Mouse (Mus musculus) small intestine, adult 2 months (tissue): ENCODE results near the gene Cavin4. TPM values are rescaled to one million over a fixed set of nuclear protein-coding genes. Genes with fewer than 3 reads are reported as not detected.

Source experiments
- H3K27ac ChIP-seq: fragments of 200-500 bp; 2 replicates; pipeline ENCODE4 v1.5.1; 2012; ENCODE audit warnings: low read depth, low read length, control low read depth, inconsistent platforms; ENCODE audit not compliant: insufficient read depth
- H3K27me3 ChIP-seq: fragments of 200-500 bp; 2 replicates; pipeline ENCODE4 v1.6.1; 2012; ENCODE audit warnings: mild to moderate bottlenecking, moderate library complexity, low read length, inconsistent platforms; ENCODE audit not compliant: control insufficient read depth, insufficient read depth
- H3K36me3 ChIP-seq: fragments of 200-500 bp; 2 replicates; pipeline ENCODE4 v1.6.1; 2012; ENCODE audit warnings: mild to moderate bottlenecking, low read length, control low read depth, inconsistent platforms; ENCODE audit not compliant: control insufficient read depth, insufficient read depth
- H3K4me1 ChIP-seq: fragments of 200-500 bp; 2 replicates; pipeline ENCODE4 v1.6.1; 2012; ENCODE audit warnings: low read length, inconsistent platforms, mixed read lengths; ENCODE audit not compliant: control insufficient read depth, insufficient read depth, insufficient read length
- H3K4me3 ChIP-seq: fragments of 200-500 bp; 2 replicates; pipeline ENCODE4 v1.5.1; 2012; ENCODE audit warnings: low read depth, mild to moderate bottlenecking, control low read depth, inconsistent platforms, low read length, moderate library complexity
- CTCF ChIP-seq: fragments of 200-500 bp; IDR thresholded peaks from 2 replicates; pipeline ENCODE4 v1.5.1; 2012; ENCODE audit warnings: low read depth, mild to moderate bottlenecking, control low read depth, inconsistent platforms, low read length, moderate library complexity, mixed read lengths; ENCODE audit not compliant: insufficient replicate concordance, insufficient read length; ENCODE audit errors: extremely low read depth
- POLR2A ChIP-seq: fragments of 200-500 bp; IDR thresholded peaks from 2 replicates; pipeline ENCODE4 v1.6.1; 2012; ENCODE audit warnings: low read depth, mild to moderate bottlenecking, control low read depth, inconsistent platforms, low read length, moderate library complexity
- WGBS: fragments of 180-500 bp; shearing (Covaris S2); methylation state at CpG from one replicate; pipeline ENCODE4 v1.1.7; 2018; 5-methylcytosine and 5-hydroxymethylcytosine counted together
- polyA plus RNA-seq: library from polyadenylated mRNA; depleted of rRNA; stranded (reverse); fragments of >200 nt; gene quantifications from 2 replicates; pipeline ENCODE4 v1.2.3, GENCODE M21; 2012

The Cavin4 gene
- polyA plus RNA-seq, 1 experiment: not detected

DNA sequence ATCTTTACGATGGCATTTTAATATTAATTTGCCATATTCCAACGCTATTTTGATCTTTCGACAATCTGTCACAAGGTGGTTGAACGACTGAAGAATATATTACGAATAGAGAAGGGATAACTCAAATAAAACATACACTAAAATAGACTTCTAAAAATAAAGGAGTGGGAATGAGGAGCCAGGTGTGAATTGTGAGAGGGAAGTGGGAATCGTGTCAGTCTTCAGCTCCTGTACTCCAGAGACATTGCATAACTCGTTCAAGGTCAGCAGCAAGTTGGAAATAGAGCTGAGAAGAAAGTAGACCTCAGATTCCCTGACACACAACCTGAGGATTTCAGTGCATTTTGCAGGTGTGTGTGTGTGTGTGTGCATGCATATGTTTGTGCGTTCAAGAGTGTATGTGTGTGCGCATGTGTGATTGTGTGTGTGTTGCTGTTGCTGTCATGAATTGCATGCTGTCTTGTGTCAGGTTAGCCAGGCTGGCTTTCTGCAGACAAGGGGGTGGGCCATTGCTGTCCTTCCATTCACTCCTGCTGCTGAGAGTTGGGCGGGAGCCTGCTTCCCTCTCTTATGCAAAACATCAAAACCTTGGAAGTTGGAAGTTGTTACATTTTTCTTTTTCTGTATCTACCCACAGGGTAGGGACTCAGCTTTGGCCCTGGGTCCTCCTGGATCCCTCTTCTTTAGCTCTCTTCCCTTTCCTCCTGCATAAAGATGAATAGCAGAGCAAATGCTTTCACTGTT is 12.5 kb upstream of the Cavin4 start:
- TF ChIP-seq CTCF (no peak), POLR2A (no peak)
- Histone ChIP-seq H3K4me1 (no peaks in the 10 kb centered on the region), H3K36me3 (no peaks in the 10 kb centered on the region), H3K27me3 (no peaks in the 10 kb centered on the region), H3K27ac (no peak overlapping the region), H3K4me3 (no peak overlapping the region)
- WGBS: 86% methylated on average over 10 of the region's 10 CpGs

DNA sequence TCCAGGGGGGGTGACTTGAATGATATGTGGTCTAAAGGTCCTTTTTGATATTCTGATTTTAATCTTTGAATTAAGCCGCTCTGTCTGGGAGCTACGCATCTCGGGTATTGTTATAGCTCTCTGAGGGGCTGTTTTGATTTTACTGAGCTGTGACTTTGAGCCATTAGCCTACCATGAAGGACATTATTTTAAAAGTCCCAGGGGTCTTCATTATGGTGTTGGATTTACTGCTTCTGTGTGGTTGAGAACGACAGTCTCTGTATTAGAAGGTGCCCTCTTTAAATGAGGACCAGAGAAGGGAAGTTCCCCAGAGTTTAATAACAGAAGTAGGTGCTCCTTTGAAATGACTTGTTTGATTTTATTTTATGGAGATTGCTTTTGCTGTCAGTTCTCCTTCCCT is 9.2 kb upstream of the Cavin4 start:
- no peaks in the 10 kb centered on the region for H3K4me1 ChIP-seq
- H3K27ac ChIP-seq: no peak overlapping the region
- no peaks in the 10 kb centered on the region for H3K27me3 ChIP-seq
- no peak overlapping the region for H3K4me3 ChIP-seq
- no peaks in the 10 kb centered on the region for H3K36me3 ChIP-seq
- WGBS: 84% methylated on average over 4 of the region's 4 CpGs
- TF ChIP-seq POLR2A: no peak
- TF ChIP-seq CTCF: no peak

DNA sequence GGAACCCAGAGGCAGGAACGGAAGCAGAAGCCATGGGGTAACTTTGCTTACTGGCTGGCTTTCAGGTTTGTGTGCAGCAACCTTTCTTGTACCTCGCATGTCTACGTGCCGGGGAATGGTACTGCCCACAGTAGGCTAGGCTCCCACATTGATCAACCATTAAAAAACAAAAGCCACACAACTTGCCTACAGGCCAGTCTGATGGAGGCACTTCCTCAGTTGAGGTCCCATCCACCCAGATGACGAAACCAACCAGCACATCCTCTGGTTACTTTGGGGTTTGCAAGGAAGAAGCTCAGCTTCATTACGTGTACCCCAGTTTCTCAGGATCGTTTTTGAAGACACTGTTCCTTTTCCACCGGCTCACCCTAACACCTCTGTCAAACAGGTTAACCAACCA is 6.8 kb upstream of the Cavin4 start:
- Histone ChIP-seq H3K4me3 (no peak overlapping the region), H3K36me3 (no peaks in the 10 kb centered on the region), H3K27me3 (no peaks in the 10 kb centered on the region), H3K4me1 (0 out of 2 replicates have a peak, but pooled peaks cover under 1% of the 10 kb centered on the region), H3K27ac (no peak overlapping the region)
- 93% methylated on average over 8 of the region's 8 CpGs for WGBS
- no peak for TF ChIP-seq CTCF
- TF ChIP-seq POLR2A: no peak

DNA sequence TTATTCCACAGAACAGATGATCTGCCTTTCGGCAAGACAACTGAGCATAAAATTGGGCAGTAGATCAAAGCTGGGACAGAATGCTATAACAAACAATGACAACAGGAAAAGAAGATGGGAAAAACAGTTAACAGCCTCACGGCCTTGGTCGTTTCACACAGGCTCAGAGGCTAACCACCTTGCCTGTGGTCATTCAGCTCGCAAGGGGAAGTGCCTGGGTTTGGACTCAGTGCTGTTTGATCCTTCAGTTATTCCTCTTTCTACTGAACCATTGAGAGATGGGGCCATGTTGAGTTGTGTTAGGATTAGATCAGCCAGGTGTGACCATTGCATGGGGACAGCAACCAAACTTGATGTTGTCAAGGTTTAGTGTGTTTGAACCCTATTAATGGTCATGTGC is 3.2 kb upstream of the Cavin4 start:
- TF ChIP-seq CTCF (no peak), POLR2A (no peak)
- Histone ChIP-seq H3K36me3 (no peaks in the 10 kb centered on the region), H3K27ac (no peak overlapping the region), H3K4me3 (no peak overlapping the region), H3K27me3 (no peaks in the 10 kb centered on the region), H3K4me1 (0 out of 2 replicates have a peak, but pooled peaks cover 2% of the 10 kb centered on the region)
- WGBS: 84% methylated on average over 4 of the region's 4 CpGs

DNA sequence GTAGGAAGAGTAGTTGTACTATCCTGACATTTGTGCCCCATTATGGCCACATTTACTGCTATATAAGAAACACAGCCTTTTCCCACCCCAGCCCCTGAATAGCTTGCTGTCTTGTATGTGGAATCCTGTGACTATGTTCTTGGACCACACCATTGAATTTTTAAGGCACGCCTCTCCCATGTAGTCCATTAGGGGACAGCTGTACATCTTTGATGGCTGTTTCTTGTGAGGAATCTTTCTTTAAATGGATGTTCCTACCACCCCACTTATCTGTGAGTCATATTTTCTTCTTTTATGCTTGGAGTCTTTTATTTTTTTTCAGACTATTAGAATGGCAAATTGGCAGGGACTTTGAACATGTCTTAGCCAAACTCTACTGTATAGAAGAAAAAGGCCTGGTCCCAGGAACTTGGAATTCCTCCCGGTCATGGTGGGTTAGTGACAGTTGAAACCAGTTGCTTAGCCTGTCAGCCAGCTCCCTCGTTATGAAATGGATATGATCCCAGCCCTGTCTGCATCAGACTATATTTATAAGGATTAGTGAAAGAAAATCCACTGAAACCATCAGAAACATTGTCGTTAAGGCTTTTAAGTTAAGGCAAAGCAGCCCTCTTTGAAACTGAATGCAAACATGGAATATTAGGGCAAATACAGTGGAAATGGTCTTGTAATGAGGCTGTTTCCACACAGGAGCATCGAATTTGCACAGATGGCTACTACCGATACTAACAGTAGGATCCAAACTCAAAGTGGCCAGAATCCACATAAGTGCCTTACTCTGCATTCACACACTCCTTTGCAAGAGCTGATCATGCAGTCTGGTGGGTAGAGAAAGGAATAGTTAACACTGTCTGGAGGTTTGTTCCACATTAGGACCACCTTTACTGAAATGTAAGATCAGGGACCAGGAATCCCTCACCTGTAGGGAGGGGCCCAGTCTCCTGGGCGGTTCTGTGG is 2.4 kb upstream of the Cavin4 start:
- H3K4me3 ChIP-seq: no peak overlapping the region

DNA sequence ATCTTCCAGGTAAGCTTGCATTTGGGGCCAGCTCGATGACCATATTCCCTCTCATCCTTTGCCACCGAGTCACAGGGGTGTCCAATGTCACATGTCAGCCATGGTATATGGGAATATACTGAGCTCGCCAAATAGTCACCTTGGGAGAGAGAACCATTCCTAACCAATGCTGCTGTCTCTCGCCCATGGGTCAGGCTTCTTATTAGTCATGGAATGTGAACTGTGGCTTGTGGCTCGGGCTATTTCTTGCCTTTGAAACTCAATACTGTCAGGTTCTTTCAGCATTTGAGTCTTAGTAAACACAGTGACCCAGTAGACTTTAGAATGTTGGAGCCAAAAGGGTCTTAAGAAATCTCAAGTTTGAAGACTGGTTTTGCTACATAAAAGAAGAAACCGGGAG is 707 bp downstream of the Cavin4 start:
- TF ChIP-seq POLR2A (no peak), CTCF (no peak)
- Histone ChIP-seq H3K4me3 (no peak overlapping the region), H3K27me3 (no peaks in the 10 kb centered on the region), H3K36me3 (no peaks in the 10 kb centered on the region), H3K27ac (no peak overlapping the region), H3K4me1 (peaks cover 3% of the 10 kb centered on the region; the same call in 1 of the 2 replicates)
- 95% methylated on average over 6 of the region's 6 CpGs for WGBS

More for the DNA sequence above, 2.4 kb upstream of the Cavin4 start:
- Histone ChIP-seq H3K27ac (no peak overlapping the region), H3K27me3 (no peaks in the 10 kb centered on the region), H3K4me1 (0 out of 2 replicates have a peak, but pooled peaks cover 2% of the 10 kb centered on the region), H3K36me3 (no peaks in the 10 kb centered on the region)
- 91% methylated on average over 7 of the region's 7 CpGs for WGBS
- TF ChIP-seq POLR2A (no peak), CTCF (no peak)

DNA sequence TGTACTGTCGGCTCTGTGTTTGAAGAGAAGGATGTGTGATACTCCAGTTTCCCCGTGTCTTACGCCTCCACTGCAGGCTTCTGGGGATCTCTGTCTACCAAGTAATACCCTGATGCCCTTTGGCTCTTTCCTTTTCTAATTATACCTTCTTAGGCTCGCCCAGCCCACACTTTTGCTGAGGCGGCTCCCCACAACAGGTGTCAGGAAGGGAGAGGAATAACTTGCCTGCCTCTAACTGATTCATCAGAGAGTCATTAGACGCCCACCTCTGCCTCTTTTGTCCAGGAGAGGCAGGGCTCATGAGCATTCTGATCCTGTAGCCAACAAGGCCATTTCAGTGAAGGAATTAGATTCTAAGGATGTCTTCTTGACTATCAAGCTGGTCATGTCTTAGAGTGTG is 4.0 kb downstream of the Cavin4 start:
- no peaks in the 10 kb centered on the region for H3K36me3 ChIP-seq
- TF ChIP-seq POLR2A (no peak), CTCF (no peak)
- WGBS: 38% methylated on average over 6 of the region's 6 CpGs
- peaks cover 2% of the 10 kb centered on the region; the same call in 1 of the 2 replicates for H3K4me1 ChIP-seq
- no peak overlapping the region for H3K27ac ChIP-seq
- H3K27me3 ChIP-seq: no peaks in the 10 kb centered on the region
- H3K4me3 ChIP-seq: no peak overlapping the region
